14 mouse cellular contexts compared by ENCODE assay signal in the genomic region with DNA sequence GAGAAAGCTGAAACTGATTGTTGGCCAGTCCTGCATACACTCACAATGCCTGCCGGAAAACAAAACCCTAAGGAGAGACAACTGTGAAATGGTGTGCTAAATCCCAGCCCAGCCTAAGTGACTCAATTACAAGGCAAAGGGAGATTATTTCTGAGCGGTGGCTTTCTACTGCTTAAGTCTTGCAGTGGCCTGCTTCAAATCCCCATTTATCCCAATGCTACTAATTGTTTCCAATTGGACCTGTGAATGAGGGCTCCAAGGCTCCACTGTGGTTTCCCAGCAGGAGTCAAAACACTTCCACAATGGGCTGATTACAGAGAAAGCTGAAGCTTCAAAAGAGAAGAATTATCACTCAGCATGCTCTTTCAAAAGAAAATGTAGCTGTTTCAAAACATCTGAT.
A peak's percentile ranks its signal among the peaks of the same experiment; 100 is the strongest.
DNase-seq lines count a peak whose midpoint lies in the region; ATAC-seq and TF ChIP-seq lines count a peak whose summit lies in the region.
"Had no signal": no experiment of that assay in that cellular context is flagged by ENCODE, and none has a peak within 500 bp of the region (broad histone marks: within the 10 kb centered on the region; RNA-seq: fewer than 3 reads in every experiment).

No protein-coding gene starts in this region.

- H3K4me1 ChIP-seq in hindbrain, postnatal 0 days (ENCODE audit: insufficient read depth, low read length), result 0 out of 2 replicates have a peak, but pooled peaks cover 4% of the 10 kb centered on the region
- peaks cover 16% of the 10 kb centered on the region for H3K4me1 ChIP-seq in hindbrain, embryonic 12.5 days
- no peaks in the 10 kb centered on the region for H3K4me1 ChIP-seq in midbrain, postnatal 0 days (ENCODE audit: insufficient read depth, low read length)
- no peaks in the 10 kb centered on the region for H3K4me1 ChIP-seq in kidney, embryonic 16.5 days (ENCODE audit: insufficient read depth, low read length)

- no peak overlapping the region for H3K4me2 ChIP-seq in hindbrain, postnatal 0 days (ENCODE audit: low read depth, low read length)
- no peak overlapping the region for H3K4me2 ChIP-seq in hindbrain, embryonic 12.5 days (replicated peaks)
- no peak overlapping the region for H3K4me2 ChIP-seq in midbrain, postnatal 0 days (ENCODE audit: low read depth, low read length, poor library complexity, severe bottlenecking)
- H3K4me2 ChIP-seq in kidney, embryonic 16.5 days (replicated peaks; ENCODE audit: low read depth, low read length), result no peak overlapping the region

- H3K27me3 ChIP-seq in hindbrain, postnatal 0 days (ENCODE audit: insufficient read depth, low read length), result no peaks in the 10 kb centered on the region
- H3K27me3 ChIP-seq in hindbrain, embryonic 12.5 days, result no peaks in the 10 kb centered on the region
- no peaks in the 10 kb centered on the region for H3K27me3 ChIP-seq in midbrain, postnatal 0 days (ENCODE audit: insufficient read depth, low read length)
- no peaks in the 10 kb centered on the region for H3K27me3 ChIP-seq in kidney, embryonic 16.5 days (ENCODE audit: insufficient read depth, low read length)

- DNase-seq in frontal cortex, postnatal 14 days (ENCODE audit: low spot score in 2 of 2), result no peak
- DNase-seq in hindbrain, postnatal 0 days (ENCODE audit: low spot score), result peak; percentile 38
- peak; percentile 53 for DNase-seq in brain, adult 2 months (ENCODE audit: low read depth, low spot score)
- peak; percentile 38 for DNase-seq in midbrain, postnatal 0 days (ENCODE audit: low spot score)
- DNase-seq: cerebellum, adult 11 months; gastrocnemius, postnatal 10 days; kidney, adult 2 months; lung, postnatal 14 days; right cerebral cortex, postnatal 14 days had no signal

- TF ChIP-seq CTCF in hindbrain, postnatal 0 days (IDR thresholded peaks at IDR 0.05; ENCODE audit: low read depth), result no peak
- TF ChIP-seq CTCF in midbrain, postnatal 0 days (IDR thresholded peaks at IDR 0.05), result no peak

- WGBS in hindbrain, postnatal 0 days, result 16% methylated on average over 2 of the region's 2 CpGs
- WGBS in hindbrain, embryonic 12.5 days, result 23% methylated on average over 2 of the region's 2 CpGs
- 20% methylated on average over 2 of the region's 2 CpGs for WGBS in midbrain, postnatal 0 days
- WGBS in kidney, embryonic 16.5 days, result 48% methylated on average over 2 of the region's 2 CpGs

- no peaks in the 10 kb centered on the region for H3K36me3 ChIP-seq in hindbrain, postnatal 0 days (ENCODE audit: insufficient read depth, low read length)
- H3K36me3 ChIP-seq in hindbrain, embryonic 12.5 days, result no peaks in the 10 kb centered on the region
- H3K36me3 ChIP-seq in midbrain, postnatal 0 days (ENCODE audit: insufficient read depth, low read length), result peaks cover 4% of the 10 kb centered on the region; the same call in 1 of the 2 replicates
- no peaks in the 10 kb centered on the region for H3K36me3 ChIP-seq in kidney, embryonic 16.5 days (ENCODE audit: insufficient read depth, low read length)

- H3K4me3 ChIP-seq in hindbrain, postnatal 0 days (ENCODE audit: low read length), result no peak overlapping the region
- no peak overlapping the region for H3K4me3 ChIP-seq in hindbrain, embryonic 12.5 days
- H3K4me3 ChIP-seq in midbrain, postnatal 0 days (ENCODE audit: low read depth, low read length), result no peak overlapping the region
- H3K4me3 ChIP-seq in kidney, embryonic 16.5 days (ENCODE audit: low read length), result no peak overlapping the region

- 0 out of 2 replicates have a peak, but pooled peaks have one; percentile 31 for ATAC-seq in frontal cortex, adult (ENCODE audit: low TSS enrichment)
- ATAC-seq in hindbrain, postnatal 0 days, result 0 out of 2 replicates have a peak, but pooled peaks have one; percentile 40
- no peak for ATAC-seq in hindbrain, embryonic 12.5 days (ENCODE audit: low FRiP score)
- ATAC-seq in midbrain, postnatal 0 days (ENCODE audit: low FRiP score), result no peak
- ATAC-seq in kidney, embryonic 16.5 days (ENCODE audit: low FRiP score, low TSS enrichment), result no peak
- ATAC-seq in inflammation-experienced regulatory T-cells, adult 6 months, result no peak

- no peaks in the 10 kb centered on the region for H3K9me3 ChIP-seq in hindbrain, postnatal 0 days (ENCODE audit: low read length)
- no peaks in the 10 kb centered on the region for H3K9me3 ChIP-seq in hindbrain, embryonic 12.5 days (replicated peaks)
- no peaks in the 10 kb centered on the region for H3K9me3 ChIP-seq in midbrain, postnatal 0 days (ENCODE audit: low read length)
- no peaks in the 10 kb centered on the region for H3K9me3 ChIP-seq in kidney, embryonic 16.5 days (ENCODE audit: low read length)

- no peak overlapping the region for H3K9ac ChIP-seq in hindbrain, postnatal 0 days (replicated peaks; ENCODE audit: low read length)
- H3K9ac ChIP-seq in hindbrain, embryonic 12.5 days, result no peak overlapping the region
- H3K9ac ChIP-seq in midbrain, postnatal 0 days (replicated peaks; ENCODE audit: low read length, poor library complexity, severe bottlenecking), result no peak overlapping the region
- H3K9ac ChIP-seq in kidney, embryonic 16.5 days (replicated peaks; ENCODE audit: low read length), result no peak overlapping the region
- H3K9ac ChIP-seq: liver, embryonic 14.5 days had no signal

- H3K27ac ChIP-seq in hindbrain, postnatal 0 days, result no peak overlapping the region
- H3K27ac ChIP-seq in hindbrain, embryonic 12.5 days, result no peak overlapping the region
- H3K27ac ChIP-seq in midbrain, postnatal 0 days (ENCODE audit: low read depth, low read length), result no peak overlapping the region
- H3K27ac ChIP-seq in kidney, embryonic 16.5 days (ENCODE audit: low read length), result no peak overlapping the region
- H3K27ac ChIP-seq: liver, embryonic 14.5 days had no signal

Comparison
In these comparisons a context has a peak if more than half of its experiments do, and no peak if none do; other contexts are left out.
1. ATAC-seq: peak in frontal cortex, adult (single experiment) and hindbrain, postnatal 0 days (single experiment); none in hindbrain, embryonic 12.5 days (single experiment), midbrain, postnatal 0 days (single experiment), kidney, embryonic 16.5 days (single experiment) and inflammation-experienced regulatory T-cells, adult 6 months (single experiment).
2. DNase-seq: peak in hindbrain, postnatal 0 days (single experiment), brain, adult 2 months (single experiment) and midbrain, postnatal 0 days (single experiment); none in frontal cortex, postnatal 14 days (0 of 2).